Mouse (Mus musculus) small intestine, adult 2 months (tissue): ENCODE results near the gene Fbh1.

Experiments
- CTCF ChIP-seq: fragments of 200-500 bp; IDR thresholded peaks from 2 replicates; pipeline ENCODE4 v1.5.1; 2012; ENCODE audit warnings: low read depth, mild to moderate bottlenecking, control low read depth, inconsistent platforms, low read length, moderate library complexity, mixed read lengths; ENCODE audit not compliant: insufficient replicate concordance, insufficient read length; ENCODE audit errors: extremely low read depth
- POLR2A ChIP-seq: fragments of 200-500 bp; IDR thresholded peaks from 2 replicates; pipeline ENCODE4 v1.6.1; 2012; ENCODE audit warnings: low read depth, mild to moderate bottlenecking, control low read depth, inconsistent platforms, low read length, moderate library complexity

GRCm38 (mm10) chr2:11797930-11798364, 20.6 kb upstream of the Fbh1 start:
- no peak for TF ChIP-seq CTCF
- no peak for TF ChIP-seq POLR2A
